Mouse (Mus musculus) splenic B cell, adult 2 months (primary cell): Measurements from ENCODE around the gene Wdr83os.
A peak's percentile ranks its signal among the peaks of the same experiment; 100 is the strongest.

ENCODE experiments used
- DNase-seq: peaks from one replicate; pipeline ENCODE4 v3.0.0-alpha.2; 2011; ENCODE audit warnings: low read depth, low spot score
- H3K27me3 ChIP-seq: 2 replicates; pipeline ENCODE4 v1.6.1; 2012; ENCODE audit warnings: mild to moderate bottlenecking, low read length, moderate library complexity, mixed read lengths; ENCODE audit not compliant: control insufficient read depth, poor library complexity, insufficient read depth, severe bottlenecking
- H3K36me3 ChIP-seq: 2 replicates; pipeline ENCODE4 v1.6.1; 2012; ENCODE audit warnings: mild to moderate bottlenecking, low read length, moderate library complexity, mixed read lengths; ENCODE audit not compliant: control insufficient read depth, poor library complexity, insufficient read depth, severe bottlenecking

Wdr83os gene

DNA sequence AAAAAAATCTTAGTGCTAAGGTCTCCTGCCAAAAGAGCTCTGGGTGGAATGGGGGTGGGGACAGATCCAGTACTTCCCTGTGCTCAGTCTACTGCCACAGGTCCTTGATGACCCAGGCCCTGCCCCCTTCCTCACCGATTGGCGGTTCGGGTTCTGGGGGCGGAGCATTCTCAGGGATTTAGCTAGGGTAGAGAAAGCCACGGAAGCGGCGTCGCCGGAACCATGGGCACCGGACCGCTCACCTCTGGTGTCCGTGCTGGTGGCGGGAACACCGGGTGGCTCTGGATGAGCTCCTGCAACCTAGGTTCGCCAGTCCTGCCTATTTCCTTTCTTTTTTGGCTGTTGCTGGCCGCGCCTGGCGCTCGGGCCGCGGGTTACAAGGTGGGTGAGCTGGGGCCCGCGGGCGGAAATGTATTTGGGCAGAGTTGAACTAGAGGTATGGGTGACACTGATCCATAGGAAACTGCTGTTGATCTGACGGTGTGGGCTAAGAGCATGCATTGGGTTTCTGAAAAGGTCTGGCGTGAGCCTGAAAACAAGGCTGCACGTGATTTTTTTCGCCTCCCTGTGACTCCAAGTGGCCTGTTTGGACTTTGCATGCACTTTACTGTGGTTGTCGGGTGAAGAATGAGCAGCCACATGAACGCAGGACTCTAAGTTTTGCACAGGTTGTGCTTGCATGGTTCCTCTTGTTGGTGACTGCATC lies 2.7 kb downstream of the Wdr83os start, which contains the start of gene Man2b1:
Gene Man2b1, plus strand, starts transcription at position 163 of the 706 bp plus-strand sequence.
- peak; percentile 89 for DNase-seq
- Histone ChIP-seq H3K36me3 (peaks cover 2% of the 10 kb centered on the region), H3K27me3 (no peaks in the 10 kb centered on the region)

DNA sequence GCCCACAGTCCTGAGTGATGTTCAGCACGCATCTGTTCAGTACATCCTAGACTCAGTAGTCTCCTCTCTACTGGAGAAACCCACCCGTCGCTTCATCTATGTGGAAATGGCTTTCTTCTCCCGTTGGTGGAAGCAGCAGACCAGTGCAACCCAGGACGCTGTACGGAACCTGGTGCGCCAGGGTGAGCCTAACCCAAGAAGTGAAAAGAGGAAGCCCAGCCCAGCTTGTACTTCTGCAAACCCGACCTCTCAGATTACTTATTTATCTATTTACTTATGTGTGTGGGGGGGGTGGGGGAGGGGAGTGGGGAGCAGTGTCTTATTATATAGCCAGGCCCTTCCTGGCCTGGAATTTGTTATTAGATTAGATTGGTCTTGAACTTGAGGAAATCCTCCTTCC lies 4.1 kb downstream of the Wdr83os start:
- Histone ChIP-seq H3K36me3 (peaks cover 2% of the 10 kb centered on the region), H3K27me3 (no peaks in the 10 kb centered on the region)
- peak; percentile 72 for DNase-seq

DNA sequence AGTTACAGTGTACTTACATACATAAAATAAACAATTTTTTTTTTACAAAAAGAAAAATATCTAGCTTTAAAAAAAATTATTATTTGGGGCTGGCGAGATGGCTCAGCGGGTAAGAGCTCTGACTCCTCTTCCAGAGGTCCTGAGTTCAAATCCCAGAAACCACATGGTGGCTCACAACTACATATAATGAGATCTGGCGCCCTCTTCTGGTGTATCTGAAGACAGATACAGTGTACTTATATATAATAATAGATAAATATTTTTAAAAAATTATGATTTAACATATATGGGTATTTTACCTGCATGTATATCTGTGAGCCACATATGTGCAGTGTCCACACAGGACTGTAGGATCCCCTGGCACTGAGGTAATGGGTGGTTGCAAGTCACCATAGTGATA lies 5.7 kb downstream of the Wdr83os start:
- Histone ChIP-seq H3K36me3 (peaks cover 3% of the 10 kb centered on the region), H3K27me3 (no peaks in the 10 kb centered on the region)
- DNase-seq, result peak; percentile 68

DNA sequence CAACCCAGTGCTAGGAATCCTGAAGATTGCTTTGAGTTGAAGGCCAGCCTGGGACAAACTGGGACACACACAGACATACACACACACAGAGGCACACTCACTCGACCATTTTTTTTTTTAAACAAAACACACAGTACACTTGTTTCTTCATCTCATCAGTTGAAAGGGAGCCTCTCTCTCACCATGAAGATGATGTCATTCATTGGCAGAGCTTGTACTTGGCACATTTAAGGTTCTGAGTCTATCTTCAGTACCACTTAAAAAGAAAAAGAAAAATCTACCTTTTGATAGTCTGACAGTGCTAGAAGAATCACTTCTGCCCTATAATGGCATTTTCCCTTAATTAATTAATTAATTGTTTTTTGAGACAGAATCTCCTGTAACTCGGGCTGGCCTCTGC lies 8.2 kb downstream of the Wdr83os start:
- Histone ChIP-seq H3K27me3 (no peaks in the 10 kb centered on the region), H3K36me3 (peaks cover 7% of the 10 kb centered on the region)
- no peak for DNase-seq

DNA sequence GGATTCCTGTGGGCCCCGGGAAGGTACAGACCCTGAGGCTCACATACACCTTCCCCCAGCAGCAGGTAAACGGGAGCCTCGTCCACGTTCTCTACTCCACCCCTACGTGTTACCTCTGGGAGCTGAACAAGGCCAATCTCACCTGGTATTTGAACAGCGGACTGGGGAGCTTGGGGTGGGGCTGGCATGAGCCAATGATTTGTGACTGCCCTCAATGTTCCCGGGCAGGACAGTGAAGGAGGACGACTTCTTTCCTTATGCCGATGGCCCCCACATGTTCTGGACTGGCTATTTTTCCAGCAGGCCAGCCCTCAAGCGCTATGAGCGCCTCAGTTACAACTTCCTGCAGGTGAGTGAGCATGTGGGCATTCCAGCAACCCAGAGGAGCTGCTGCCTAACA lies 10.3 kb downstream of the Wdr83os start:
- H3K36me3 ChIP-seq, result peaks cover 11% of the 10 kb centered on the region
- DNase-seq, result no peak
- no peaks in the 10 kb centered on the region for H3K27me3 ChIP-seq

DNA sequence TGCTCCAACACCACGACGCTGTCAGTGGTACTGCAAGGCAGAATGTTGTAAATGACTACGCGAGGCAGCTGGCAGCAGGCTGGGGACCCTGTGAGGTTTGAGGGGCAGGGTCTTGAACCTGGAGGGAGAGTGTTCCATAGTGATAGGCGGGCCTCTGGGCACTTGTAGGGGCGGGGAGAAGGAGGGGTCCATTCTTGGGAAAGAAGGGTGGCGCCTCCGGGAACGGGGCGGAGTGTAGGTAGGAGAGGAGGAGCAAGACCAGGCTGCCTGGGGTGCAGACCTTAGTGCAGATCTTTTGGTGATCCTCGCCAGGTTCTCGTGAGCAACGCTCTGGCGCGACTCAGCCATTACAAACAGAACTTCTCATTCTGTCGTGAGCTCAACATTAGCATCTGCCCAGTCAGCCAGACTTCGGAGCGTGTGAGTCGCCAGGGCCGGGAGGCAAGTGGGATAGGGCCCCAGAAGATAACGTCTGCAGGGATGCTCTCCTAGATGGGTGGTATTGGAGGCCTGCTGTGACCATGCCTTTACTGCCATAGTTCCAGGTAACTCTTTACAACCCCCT lies 11.1 kb downstream of the Wdr83os start:
- no peak for DNase-seq
- no peaks in the 10 kb centered on the region for H3K27me3 ChIP-seq
- peaks cover 11% of the 10 kb centered on the region for H3K36me3 ChIP-seq

DNA sequence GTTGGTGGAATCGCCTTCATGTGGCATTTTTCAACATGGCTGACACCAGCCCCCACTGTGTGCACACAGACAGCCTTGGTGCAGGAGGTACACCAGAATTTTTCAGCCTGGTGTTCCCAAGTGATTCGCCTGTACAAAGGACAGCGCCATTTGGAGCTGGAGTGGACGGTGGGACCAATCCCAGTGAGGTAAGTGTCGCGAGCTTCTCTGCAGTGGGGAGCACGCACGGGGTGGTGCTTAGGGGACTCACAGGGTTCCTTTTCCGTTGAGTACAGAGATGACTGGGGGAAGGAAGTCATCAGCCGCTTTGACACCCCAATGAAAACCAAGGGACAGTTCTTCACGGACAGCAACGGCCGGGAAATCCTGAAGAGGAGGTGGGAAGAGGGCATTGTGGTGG lies 14.5 kb downstream of the Wdr83os start:
- peaks cover 10% of the 10 kb centered on the region for H3K36me3 ChIP-seq
- no peaks in the 10 kb centered on the region for H3K27me3 ChIP-seq
- no peak for DNase-seq

DNA sequence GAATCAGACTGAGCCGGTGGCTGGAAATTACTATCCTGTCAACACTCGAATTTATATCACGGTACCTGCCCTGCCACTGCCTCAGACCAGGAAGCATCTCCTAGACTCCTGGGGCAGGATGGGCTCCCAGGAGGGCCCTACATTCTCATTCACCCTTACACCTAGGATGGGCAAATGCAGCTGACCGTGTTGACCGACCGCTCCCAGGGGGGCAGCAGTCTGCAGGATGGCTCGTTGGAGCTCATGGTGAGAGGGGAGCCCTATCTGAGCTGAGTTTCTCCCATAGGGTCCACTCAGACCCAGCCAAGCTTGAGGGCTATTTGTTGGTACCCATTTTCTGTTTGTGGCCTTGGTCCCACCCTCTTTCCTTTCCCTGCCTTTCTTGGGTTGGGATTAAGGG lies 15.0 kb downstream of the Wdr83os start:
- DNase-seq, result no peak
- no peaks in the 10 kb centered on the region for H3K27me3 ChIP-seq
- H3K36me3 ChIP-seq, result peaks cover 10% of the 10 kb centered on the region

DNA sequence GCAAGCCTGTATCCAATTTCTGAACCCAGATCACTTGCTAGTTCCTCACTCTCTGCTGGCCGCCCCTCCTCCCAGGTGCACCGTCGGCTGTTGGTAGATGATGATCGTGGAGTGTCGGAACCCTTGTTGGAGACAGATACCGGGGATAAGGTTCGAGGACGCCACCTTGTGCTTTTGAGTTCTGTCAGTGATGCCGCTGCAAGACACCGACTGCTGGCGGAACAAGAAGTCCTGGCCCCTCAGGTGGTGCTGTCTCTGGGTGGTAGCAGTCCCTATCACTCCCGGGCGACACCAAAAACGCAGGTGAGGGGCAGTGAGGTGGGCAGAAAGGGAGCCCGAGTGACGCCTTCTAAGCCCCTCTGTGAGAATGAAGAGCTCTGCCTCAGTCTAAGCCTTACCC lies 15.7 kb downstream of the Wdr83os start:
- Histone ChIP-seq H3K36me3 (peaks cover 8% of the 10 kb centered on the region), H3K27me3 (no peaks in the 10 kb centered on the region)
- no peak for DNase-seq

DNA sequence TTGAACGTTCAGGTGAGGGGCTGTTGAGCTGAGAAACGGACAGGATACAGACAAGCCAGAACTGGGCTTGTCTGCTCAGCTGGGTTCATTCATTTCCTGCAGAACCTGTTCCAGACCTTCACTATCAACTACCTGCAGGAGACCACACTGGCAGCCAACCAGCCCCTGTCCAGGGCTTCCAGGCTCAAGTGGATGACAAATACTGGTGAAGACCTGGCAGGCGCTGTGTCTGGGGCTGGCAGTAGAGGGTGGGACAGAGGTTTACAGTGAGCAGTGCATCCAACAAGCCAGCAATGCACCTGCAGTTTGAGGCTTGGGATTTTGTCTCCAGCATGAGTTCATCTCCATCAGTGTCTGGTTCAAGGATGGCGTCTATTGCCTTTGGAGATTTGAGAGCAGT lies 16.3 kb downstream of the Wdr83os start:
- no peak for DNase-seq
- Histone ChIP-seq H3K27me3 (no peaks in the 10 kb centered on the region), H3K36me3 (peaks cover 8% of the 10 kb centered on the region)

DNA sequence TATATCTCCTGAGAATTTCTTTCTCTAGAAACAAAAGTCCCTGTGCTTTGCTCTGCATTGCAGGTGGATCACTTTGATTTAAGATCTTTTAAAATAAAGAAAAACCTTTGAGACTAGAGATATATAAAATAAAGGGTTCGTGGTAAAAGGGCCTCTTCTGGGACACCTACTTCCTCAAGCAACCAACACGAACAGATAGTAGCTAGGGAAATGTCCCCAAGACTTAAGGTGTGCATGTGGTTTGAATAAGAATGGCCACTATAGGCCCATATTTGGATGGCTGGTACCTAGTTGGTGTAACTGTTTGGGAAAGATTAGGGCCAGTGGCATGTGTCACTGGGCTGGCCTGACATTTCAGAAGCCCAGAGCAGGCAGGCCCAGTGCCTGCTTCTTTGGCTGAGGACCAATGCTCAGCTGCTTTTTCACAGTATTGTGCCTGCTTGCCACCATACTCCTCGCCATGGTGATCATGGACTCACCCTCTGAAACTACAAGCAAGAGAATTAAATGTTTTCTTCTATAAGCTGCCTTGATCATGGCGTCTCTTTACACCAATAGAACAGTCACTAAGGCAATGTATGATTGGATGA lies 19.6 kb downstream of the Wdr83os start:
- H3K27me3 ChIP-seq, result no peaks in the 10 kb centered on the region
- H3K36me3 ChIP-seq, result no peaks in the 10 kb centered on the region; the same call in 1 of the 2 replicates
- DNase-seq, result no peak

DNA sequence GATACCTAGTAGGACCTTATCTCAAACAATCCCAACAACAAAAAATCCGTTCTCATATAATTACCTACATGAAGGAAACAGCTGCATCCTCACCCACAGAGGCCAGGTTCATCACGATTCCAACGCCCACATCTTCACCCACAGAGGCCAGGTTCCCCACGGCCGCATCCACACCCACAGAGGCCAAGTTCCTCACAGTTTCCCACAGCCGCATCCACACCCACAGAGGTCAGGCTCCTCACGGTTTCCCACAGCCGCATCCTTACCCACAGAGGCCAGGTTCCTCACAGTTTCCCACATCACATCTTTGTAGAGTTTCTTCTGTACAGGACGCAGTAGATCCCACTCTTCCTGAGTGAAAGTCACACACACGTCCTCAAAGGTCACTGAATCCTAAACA lies 32.7 kb downstream of the Wdr83os start:
- Histone ChIP-seq H3K27me3 (no peaks in the 10 kb centered on the region), H3K36me3 (no peaks in the 10 kb centered on the region)
- no peak for DNase-seq

DNA sequence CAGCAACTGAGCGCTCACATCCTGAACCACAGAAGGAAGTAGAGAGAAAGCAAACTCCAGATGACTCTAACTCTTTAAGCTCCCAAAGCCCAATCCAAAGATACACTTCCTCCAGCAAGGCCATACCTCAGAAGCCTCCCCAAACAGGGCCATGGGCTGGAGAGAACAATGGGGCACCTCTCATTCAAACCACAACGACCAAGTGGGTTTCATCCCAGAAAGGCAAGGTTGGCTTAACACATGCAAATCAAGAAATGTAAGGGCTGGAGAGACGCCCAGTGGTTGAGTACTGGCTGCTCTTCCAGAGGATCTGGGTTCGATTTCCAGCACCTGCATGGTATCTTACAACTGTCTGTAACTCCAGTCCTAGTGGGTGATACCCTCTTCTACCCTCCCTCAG lies 35.0 kb downstream of the Wdr83os start:
- Histone ChIP-seq H3K36me3 (no peaks in the 10 kb centered on the region), H3K27me3 (no peaks in the 10 kb centered on the region)
- no peak for DNase-seq

DNA sequence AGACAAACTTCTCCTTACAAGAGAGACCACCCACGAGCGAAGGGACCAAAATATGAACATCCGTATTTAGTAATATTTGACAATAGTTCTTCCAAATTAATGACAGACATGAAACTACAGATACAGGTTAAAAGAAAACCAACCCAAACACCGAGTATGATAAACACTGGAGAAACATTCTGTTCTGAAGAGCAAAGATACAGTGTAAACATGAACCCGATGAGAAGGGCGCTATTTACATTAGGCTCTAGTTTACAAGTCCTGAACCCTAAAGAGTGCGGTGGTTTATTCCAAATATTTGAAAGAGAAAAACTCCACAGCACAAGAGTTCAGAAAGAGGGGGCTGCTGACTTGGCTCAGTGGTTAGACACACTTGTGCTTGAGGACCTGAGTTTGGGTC lies 36.4 kb downstream of the Wdr83os start:
- Histone ChIP-seq H3K36me3 (no peaks in the 10 kb centered on the region), H3K27me3 (no peaks in the 10 kb centered on the region)
- no peak for DNase-seq

DNA sequence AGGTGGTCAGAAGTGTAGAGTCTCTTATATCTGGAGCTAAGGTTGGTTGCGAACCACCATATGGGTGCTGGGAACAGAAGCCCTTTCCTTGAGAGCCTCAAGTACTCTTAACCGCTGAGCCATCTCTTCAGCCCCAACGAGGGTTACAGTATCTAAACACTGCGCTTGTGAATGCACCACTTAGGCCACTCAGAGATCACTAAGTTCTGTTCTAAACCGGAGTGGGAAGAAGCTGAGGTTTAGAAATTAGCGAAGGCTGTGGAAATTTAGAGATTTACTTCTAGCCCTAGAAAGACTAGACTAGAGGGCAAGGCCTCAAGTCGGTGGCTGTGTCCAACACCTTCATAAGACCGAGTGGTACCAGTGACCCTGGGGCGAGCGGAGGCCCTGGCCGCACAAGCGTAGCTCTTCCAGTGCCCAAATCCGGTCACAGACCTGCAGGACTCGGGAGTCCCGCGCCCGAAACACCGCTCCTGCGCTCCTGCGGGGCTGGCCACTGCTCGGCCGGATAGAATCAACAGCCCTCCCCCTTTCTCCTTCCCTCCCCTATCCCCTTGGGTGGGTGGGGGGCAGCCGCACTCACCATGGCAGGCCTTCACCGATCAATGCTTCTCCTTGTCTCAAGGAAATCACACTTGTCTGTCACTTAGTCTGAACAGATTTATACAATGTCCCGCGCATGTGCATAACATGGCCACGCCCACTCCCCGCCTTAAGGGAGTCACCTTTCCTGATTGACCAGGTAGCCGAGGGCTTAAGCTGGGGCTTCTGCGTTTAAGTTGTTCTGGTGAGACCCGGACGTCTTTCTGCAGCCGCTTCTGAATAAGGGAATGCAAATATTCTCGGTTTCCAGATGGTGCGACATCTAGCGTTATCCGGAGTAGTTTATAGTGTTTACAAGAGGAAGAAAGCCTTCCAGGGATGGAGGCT lies 38.8 kb downstream of the Wdr83os start:
- DNase-seq, result peak; percentile 59
- Histone ChIP-seq H3K27me3 (no peaks in the 10 kb centered on the region), H3K36me3 (no peaks in the 10 kb centered on the region)
